Mouse (Mus musculus) spleen, adult 12 weeks (tissue): Measurements from ENCODE around the gene Klc1.

ENCODE experiments used
- DNase-seq: peaks from one replicate; pipeline ENCODE4 v3.0.0; 2022; ENCODE audit warnings: low spot score

Klc1 gene

DNA sequence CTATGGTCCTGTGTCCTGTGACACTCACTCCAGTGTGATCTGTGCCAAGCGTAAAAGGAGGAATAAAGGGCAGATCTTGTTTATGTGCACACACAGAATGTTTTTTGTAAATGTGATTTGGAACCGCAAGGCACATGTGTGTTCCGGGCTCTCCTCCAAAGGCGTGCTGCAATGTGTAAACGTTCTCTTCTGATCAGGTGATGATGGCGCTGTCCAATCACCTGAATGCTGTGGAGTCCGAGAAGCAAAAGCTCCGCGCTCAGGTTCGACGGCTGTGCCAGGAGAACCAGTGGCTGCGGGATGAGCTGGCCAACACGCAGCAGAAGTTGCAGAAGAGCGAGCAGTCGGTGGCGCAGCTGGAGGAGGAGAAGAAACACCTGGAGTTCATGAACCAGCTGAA is 15.5 kb downstream of the Klc1 start:
- no peak for DNase-seq

DNA sequence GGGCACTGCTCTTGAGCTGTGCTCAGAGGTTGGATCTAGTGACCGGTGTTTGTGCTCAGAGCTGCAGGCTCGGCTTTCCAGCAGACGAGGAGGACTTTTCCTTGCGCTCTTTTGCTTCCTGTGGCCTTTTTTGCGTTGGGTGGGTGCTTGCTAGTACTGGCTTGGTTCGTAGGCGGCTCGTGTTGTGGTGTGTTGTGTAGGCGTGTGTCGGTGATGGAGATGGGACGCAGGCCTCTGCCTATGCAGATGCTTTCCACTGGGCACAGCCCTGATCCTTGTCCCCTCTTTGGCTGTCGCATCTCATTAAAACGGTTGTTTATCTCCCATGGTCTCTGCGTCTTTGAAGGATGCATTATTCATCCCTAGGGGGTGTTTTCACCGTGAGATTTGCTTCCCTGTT is 16.2 kb downstream of the Klc1 start:
- no peak for DNase-seq

DNA sequence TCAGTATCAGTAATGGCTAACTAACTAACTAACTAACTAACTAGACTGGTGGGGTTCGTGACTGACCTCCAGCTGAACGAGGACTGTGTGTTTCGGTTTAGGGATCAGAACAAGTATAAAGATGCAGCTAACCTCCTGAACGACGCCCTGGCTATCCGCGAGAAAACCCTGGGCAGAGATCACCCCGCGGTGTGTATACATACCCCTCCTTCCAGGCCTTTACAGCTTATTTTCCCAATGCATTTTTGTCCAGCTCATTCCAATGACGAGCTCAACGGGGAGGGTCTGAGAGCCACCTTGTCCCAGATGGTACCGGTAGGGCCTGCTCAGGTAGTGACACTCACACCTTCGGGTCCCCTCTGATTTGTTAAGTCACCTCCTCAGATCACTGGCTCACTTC is 19.3 kb downstream of the Klc1 start:
- DNase-seq = no peak

DNA sequence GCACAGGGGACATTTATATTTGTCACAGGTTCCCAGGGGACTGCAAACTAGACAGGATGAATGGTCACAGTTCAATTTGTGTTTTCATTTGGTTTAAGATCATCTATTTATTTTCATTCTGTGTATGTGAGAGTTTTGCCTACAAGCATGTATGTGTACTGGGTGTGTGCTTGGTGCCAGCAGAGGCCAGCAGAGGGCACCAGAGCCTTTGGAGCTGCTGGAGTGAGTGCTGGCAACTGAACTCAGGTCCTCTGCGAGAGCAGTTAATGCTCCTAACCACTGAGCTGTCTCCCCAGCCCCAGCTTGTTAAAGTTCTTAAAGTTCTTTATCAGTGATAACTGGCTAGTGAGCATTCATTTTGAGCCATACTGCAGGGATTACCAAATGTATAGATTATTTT is 20.9 kb downstream of the Klc1 start:
- DNase-seq = no peak

DNA sequence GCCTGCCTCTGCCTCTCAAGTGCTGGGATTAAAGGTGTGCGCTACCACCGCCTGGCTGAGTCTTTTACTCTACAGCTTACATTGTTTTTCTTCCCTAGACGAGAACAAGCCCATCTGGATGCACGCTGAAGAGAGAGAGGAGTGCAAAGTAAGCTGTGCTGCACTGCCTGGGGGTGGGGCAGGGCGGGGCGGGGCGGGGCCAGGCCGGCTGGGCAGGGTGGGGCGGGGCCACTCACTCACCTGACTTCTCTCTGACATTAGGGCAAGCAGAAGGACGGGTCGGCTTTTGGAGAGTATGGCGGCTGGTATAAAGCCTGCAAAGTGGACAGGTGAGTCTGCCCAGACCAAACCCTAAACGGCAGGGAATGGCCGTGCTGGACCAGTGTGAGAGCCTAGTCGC is 26.5 kb downstream of the Klc1 start:
- no peak for DNase-seq

DNA sequence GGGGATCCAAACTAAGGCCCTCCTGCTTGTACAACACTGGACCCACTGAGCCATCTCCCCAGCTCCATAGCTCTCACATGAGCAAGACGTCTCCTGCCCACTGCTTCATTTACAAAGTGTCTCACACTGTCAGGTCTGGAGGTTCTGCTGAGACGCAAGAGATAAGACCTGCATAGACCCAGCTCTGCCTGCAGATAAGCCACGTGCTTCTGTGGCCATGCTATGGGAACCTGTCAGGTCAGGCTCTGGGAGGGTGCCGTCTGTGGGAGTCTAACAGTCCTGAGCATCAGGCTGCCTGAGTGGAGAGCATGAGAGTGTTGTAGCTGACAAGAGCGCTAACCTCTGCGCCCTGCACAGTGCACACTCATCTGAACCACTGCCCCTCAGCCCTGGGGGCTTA is 28.4 kb downstream of the Klc1 start:
- no peak for DNase-seq

DNA sequence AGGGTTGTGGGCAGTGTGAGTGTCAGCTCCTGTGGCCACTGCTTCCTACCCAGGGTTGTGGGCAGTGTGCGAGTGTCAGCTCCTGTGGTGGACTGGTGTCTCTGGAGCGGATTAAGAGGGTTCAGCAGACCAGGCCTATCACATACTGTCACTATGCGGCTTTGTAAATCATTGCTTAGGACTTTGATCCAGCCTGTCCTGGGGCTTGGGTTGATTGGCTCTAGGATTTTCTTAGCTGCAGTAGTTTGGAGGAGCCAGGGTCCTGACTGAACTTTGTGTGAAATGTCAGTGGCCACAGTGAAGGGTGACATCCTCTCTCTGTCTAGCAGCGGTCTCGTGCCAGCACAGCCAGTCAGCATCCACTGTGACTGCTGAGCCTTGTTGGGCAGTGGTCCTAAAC is 31.4 kb downstream of the Klc1 start:
- DNase-seq = no peak

DNA sequence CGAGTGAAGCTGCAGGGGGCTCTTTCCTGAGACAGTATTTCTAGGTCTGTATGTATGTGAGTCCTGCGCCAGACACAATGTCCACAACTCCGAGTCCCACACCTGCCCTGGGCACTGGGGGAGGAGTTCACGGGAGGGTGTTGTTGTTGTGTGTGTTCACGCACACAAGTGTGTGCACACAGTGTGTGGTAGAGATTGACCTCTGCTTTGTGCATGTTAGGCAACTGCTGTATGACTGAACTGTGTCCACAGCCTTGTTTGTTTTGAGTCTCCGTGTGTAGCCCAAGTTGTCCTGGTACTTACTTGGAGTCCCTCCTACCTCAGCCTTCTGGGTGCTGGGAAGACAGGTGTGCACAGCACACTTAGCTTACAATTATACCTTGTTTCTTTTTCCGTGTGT is 32.0 kb downstream of the Klc1 start:
- DNase-seq = no peak

DNA sequence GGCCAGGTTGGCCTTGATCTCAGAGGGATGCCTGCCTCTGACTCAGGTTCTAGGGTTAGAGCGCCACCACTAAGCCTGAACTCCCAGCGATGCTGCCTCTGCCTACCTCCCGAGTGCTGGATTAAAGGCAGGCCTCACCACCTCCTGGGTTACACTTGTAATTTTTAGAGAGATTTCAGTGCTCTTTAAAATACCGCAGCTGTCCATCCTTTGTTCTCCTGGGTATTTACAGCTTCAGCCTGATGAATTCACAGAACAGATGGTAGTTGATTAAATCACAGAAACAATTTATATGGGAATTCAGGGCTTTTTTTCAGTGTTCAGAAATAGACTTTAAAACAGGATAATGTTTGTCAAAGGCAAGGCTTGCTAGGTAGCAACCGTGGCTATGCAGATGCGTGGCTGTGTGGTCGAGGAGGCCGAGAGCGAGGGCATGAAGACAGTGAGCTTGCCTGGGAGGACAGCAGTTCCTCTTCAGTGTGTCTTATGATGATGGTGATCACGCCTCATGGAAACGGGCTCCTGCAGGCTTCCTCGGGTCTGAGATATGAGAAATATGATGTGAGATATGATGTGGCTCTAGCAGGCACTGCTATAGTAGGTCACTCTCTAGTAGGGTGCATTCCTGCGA is 32.9 kb downstream of the Klc1 start:
- no peak for DNase-seq

DNA sequence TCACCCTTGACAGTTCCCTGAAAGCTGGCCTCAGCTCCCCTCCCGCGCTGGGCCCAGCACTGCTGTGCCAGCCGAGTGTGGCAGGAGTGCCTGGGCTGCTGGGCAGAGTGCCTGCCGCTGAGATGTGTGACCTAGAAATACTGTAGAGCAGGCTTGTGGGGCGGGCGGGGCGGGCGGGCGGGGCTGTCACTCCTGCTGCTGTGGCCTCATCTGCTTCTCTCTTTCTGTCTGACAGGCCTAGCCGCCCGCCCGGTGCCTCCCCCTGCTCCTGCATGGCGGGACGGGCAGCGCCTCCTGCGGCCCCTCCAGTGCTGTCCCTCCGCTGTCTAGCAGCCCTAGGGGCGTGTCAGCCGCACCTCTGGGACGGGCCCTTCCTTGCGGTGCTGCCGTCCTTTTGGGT is 35.5 kb downstream of the Klc1 start:
- no peak for DNase-seq

DNA sequence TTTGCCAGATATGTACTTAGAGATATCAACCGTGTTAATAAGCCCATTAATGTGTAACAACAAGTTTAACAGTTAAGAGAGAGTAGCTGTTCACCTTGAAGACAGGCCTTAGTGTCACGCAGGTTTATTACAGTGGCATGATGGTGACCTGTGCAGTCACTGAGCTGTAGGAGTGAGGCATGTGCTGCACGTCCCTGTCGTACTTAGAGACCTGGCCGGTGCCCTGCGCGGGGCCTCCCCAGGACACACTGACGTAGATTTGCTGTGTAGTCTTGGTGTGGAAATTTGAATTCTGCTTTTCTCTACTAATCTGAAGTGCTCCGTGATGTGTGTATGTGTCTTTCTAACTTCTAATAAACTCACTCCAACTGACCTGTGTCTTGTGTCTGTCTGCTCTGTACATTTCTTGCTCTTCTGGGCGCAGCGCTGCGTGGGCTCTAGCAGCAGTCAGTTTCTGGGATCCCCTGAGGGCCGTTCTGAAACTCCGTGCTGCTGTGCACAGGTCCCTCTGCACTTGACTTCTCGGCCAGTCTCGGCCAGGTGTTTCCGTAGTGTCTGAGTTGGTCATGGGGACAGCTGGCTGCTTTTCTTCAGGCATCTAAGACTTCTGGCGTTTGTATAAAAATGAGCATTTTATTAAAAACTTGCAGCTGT is 36.0 kb downstream of the Klc1 start:
- DNase-seq = no peak

DNA sequence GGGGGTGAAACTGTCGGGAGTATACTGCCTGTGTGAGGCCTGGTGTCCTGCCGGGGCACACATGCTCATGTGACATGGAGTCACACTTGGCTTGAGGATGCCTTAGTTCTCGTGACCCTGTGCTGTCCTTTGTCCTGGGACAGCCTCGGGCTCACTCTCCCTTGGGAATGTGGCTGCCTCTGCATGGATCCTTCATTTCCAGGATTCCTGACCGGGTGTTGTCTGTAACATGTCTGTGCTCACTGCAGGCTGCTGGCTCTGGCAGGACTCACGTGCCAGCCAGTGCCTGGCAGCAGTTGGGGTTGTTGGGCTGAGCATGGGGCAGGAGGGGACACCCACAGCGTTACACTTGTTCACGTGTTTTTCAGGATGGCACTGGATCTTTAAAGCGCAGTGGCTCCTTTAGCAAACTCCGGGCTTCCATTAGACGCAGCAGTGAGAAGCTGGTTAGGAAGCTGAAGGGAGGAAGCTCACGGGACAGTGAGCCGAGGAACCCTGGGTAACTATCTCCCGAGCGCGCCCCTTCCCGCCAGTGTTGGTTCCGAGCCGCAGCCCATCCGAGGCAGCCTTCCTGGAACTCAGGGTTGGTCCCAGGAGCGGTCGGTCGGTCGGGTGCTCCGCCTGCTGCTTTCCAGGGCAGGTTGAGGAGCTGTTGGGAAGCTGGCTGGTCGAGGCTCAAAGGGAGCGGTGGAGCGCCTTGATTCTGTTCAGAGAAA is 36.7 kb downstream of the Klc1 start:
- no peak for DNase-seq

DNA sequence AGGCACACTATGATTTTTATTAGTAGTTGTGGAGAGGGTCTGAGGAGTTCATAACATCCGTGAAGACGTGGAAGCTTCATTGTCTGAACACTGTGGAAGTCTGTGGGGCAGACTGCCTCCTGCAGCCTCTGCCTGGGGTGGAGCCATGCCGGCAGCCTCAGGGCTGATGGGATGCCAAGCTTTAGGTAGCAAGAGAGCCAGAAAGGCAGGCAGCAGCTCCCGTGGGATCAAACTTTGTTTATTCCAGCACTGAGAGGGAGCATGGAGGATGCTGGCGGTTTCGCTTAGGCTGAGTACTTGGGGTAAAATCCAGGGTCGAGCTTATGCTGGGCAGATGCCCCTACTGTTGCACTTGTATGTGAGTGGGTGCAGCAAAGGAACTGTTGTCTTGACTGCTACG is 38.6 kb downstream of the Klc1 start:
- no peak for DNase-seq

DNA sequence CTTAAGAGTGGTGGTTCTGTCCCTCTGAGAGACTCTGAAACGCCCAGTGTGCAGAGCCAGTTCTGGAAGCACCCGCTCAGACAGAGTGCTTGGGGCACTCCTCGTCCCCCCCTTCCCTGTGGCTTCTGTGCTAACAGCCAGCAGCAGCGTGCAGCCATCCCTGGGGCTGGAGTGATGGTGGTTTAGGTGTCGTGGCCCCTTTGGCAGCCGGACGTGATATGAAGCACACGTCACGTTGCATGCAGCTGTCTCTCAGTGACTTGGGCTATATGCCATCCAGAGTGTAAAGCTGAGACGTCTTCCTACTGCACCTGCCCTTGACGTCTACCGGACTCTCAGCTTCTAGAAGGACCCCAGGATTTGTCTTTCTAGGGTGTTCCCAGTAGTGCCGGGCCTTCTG is 39.8 kb downstream of the Klc1 start:
- no peak for DNase-seq

DNA sequence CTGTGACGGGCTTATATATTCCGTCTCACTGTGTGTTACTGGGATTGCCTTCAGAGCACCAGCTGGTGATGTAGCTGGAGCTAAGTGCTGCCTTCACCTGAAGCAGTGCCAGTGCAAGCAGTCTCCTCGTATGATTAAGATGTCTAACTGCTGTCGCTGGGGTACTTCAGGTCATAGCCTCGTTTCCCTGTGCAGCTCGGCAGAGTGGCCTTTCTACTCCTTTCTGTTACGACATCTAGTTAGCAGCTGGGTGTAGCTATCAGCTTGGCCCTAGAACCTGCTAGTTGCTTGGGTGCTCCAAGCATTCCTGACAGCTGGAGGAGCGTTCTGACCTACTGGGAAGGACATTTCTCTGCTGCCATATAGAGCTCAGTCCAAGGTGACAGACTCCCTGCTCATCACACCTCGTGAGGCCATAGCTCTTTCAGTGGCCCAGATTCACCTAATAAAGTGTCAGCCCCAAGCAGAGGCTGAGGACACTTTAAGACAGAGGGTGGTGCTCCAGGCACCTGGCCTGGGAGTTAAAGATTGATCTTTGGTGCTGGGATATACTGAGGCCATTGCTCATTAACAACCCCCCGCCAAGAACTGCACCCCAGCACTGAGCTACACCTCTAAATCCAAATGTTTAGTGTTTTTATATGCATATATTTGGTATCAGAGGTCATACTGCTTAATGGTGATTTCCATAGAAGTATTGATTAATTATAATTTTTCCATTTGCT is 42.0 kb downstream of the Klc1 start:
- no peak for DNase-seq

DNA sequence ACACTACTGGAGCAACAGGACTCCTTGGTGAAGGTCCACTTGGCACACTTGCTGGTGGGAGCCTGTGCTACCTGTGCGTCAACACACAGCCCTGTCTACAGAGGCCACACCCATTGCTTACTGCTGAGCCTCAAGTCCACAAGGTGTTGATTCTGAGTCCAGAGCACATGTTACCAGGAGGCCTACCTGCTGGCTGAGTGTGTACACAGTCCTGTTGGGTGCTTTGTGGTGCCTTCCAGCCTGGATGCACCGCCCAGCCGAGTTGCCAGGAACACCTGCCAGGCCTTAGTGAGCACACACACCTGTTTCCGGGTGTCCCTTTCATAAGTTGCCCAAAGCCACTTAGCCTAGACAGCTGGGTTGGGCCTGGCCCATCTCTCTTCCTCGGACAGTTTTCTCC is 44.9 kb downstream of the Klc1 start:
- DNase-seq = no peak

DNA sequence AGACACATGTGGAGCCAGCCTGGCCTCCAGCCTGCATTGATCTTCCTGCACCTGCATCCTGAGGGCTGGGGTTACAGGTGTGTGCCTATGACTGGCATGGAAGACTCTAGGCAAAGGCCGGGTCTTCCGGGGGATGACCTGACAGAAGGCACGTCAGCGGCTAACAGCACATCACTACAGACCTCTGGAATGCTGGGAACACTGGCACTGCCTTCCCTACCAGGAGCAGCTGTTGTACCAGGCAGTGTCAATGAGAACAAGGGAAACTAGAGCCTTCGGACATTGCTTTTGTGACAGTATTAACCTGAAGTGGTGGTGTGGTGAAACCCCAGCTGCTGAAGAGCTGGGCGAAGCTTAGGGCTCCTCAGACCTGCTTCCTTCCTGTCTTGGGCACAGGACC is 50.1 kb downstream of the Klc1 start:
- no peak for DNase-seq

DNA sequence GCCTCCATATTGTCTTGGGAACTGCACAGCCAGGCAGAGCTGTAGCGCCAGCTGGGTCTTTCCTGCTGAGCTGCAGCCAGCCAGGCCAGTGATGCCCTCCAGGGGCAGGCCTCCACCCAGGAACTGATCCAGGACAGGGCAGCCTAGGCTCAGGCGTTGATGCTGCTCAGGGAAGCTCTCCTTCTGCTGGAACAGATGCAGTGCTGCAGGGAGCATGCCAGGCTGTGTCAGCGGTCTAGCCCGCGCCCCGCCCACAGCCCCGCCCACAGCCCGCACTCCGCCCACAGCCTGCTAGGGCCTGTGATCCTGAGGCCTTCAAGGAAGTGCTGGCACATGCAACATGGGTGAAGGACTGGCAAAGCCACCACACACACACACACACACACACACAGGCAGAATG is 51.1 kb downstream of the Klc1 start:
- DNase-seq = peak; percentile 43

DNA sequence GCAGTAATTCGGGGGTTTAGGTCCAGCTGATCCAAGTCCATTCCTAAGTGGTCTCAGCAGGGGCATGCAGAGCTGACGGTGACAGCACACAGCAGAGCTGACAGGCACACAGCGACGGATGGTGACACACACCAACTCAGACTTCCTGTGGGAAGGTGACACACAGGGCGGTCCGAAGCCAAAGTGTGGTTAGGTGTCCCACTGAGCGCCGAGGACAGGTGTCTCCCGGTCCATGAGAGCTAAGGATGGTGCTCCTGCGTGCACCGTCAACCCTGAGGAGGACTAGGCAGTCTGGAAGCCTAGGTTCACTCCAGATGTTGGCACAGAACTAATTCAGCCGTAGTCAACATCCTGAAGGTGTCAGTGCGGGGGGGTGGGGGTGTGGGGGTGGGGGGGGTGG is 53.4 kb downstream of the Klc1 start:
- DNase-seq = no peak

DNA sequence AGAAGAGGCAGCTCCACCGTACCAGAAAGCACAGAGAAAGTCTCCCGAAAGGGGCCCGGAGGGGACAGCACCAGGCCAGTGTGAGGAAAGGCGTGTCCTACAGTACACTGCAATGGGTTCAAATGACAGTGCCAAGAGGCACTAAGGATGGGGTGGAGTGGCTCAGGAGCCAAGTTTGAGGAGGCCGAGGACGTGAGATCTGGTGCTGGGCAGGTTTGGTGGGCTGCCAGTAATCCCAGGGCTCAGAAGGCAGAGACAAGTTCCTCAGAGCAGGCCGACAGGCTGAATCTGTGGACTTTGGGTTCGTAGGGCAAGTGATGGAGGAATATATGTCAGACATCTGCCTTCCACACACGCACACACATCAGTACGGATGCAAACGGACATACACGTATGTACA is 54.0 kb downstream of the Klc1 start:
- no peak for DNase-seq

DNA sequence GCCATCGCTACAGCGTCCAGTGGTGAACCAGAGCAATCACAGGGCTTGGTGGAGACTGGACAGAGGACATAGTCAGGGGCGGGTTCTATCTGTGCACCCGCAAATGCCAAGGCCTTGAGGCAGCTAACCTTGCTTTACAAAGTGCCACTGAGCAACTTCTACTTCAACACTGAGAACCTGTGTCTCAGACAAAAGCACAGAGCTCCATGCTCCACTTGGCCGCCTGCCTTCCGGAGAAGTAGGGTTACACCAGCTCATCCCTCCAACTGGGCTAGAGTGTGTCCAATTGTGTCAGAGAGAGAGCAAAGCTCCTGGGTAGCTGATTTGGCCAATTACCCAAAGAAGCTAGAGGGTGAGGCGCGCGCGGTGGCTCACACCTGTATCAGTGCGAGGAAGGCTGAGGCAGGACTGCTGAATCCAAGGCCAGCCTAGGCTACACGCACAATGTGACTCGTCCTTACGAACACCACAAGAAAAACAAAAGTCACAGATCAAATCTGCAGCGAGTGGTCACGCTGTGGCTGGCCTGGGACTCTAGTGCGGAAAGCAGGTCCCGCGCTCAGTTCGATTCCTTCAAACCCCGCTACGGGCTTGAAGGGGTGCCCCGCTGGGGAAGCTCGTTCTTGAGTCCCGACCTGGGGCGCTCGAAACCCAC is 54.6 kb downstream of the Klc1 start:
- DNase-seq = no peak

DNA sequence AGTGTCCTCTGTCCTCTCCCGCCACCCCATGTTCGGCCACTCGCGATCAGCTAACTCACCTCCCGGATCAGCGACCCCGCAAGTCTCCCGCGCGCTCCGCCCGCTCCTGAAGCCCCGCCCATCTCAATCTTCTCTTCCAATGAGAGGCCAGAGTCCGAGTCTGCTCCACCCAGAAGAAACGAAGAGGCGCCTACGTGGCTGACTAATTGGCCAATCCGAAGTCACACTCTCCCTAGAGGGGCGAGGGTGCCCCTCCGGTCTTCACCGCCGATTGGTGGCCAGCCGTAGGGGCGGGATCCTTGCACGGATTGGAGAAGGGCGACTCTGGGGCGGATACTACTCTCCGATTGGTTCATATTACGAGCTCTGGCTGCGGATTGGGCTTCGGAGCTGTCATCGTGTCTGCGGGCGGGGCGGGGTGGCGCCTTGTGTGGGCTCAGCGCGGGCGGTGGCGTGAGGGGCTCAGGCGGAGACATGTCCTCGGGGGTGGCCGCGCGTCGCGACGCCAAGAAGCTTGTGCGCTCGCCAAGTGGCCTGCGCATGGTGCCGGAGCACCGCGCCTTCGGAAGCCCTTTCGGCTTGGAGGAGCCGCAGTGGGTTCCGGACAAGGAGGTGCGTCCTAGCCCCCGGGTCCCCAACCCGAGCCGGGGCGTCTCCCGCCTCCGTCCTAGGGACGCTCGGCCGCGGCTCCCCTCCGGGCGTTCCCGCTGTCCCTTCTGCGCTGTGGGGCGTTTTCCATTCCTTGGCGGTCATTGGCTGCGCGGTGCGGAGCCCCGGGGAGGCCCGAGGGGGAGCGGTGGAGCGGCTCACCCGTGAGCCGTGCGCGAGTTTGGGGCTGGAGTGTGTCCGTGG is 55.3 kb downstream of the Klc1 start, which contains the start of the genes Xrcc3 and Zfyve21:
TSS of gene Xrcc3 (minus strand) at position 108 of the 852 bp plus-strand sequence.
TSS of gene Zfyve21 (plus strand) at position 405 of the 852 bp plus-strand sequence.
- DNase-seq = peak; percentile 96
